Mouse (Mus musculus) forebrain, embryonic 13.5 days (tissue): Measurements from ENCODE around the gene Emx1. TPM values are rescaled to one million over a fixed set of nuclear protein-coding genes. Genes with fewer than 3 reads are reported as not detected.

Experiments
- ATAC-seq: fragments of 200-750 bp; cut with Nextera tagmentation; 2 replicates; pipeline ENCODE4 v1.8.0; 2017
- H3K27ac ChIP-seq: fragments of 300-500 bp; sonication (generic); 2 replicates; pipeline ENCODE4 v1.5.1; 2015; ENCODE audit warnings: inconsistent platforms, mild to moderate bottlenecking, moderate library complexity
- H3K27me3 ChIP-seq: fragments of 300-500 bp; sonication (generic); 2 replicates; pipeline ENCODE4 v1.6.1; 2015; ENCODE audit warnings: mild to moderate bottlenecking, inconsistent platforms
- H3K36me3 ChIP-seq: fragments of 300-500 bp; sonication (generic); 2 replicates; pipeline ENCODE4 v1.6.1; 2015; ENCODE audit warnings: mild to moderate bottlenecking, inconsistent platforms; ENCODE audit not compliant: poor library complexity, severe bottlenecking
- H3K4me1 ChIP-seq: fragments of 300-500 bp; sonication (generic); 2 replicates; pipeline ENCODE4 v1.6.1; 2015; ENCODE audit warnings: inconsistent platforms
- H3K4me2 ChIP-seq: fragments of 300-500 bp; sonication (generic); 2 replicates; pipeline ENCODE4 v1.6.1; 2015; ENCODE audit warnings: inconsistent platforms, mild to moderate bottlenecking, moderate library complexity
- H3K4me3 ChIP-seq: fragments of 300-500 bp; sonication (generic); 2 replicates; pipeline ENCODE4 v1.5.1; 2015; ENCODE audit warnings: mild to moderate bottlenecking, inconsistent platforms
- H3K9ac ChIP-seq: fragments of 300-500 bp; sonication (generic); 2 replicates; pipeline ENCODE4 v1.6.1; 2015; ENCODE audit warnings: mild to moderate bottlenecking, inconsistent platforms
- H3K9me3 ChIP-seq: fragments of 300-500 bp; sonication (generic); replicated peaks from 2 replicates; pipeline ENCODE4 v1.6.1; 2016; ENCODE audit warnings: inconsistent platforms
- WGBS: fragments of 180-500 bp; shearing (Covaris S2); methylation state at CpG from one replicate; pipeline ENCODE4 v1.1.7; 2015; 5-methylcytosine and 5-hydroxymethylcytosine counted together
- polyA plus RNA-seq: library from polyadenylated mRNA; unstranded; fragments of >200 nt; fragmentation: Nextera tagmentation; extraction: Ambion mirVana; gene quantifications from 2 replicates; pipeline ENCODE4 v1.2.1, GENCODE M21; 2015

Emx1 gene
- polyA plus RNA-seq, 1 experiment from 2014 or later: 83.4 TPM

- Histone ChIP-seq H3K27me3 (no peaks in the 10 kb centered on the region), H3K36me3 (no peaks in the 10 kb centered on the region), H3K9me3 (no peaks in the 10 kb centered on the region), H3K4me2 (no peak overlapping the region), H3K9ac (no peak overlapping the region), H3K4me3 (no peak overlapping the region), H3K4me1 (peaks cover 77% of the 10 kb centered on the region), H3K27ac (peak overlapping the region; percentile 60)
- ATAC-seq: no peak
- 31% methylated on average over 5 of the region's 5 CpGs for WGBS
Measured at GRCm38 (mm10) chr6:85237001-85237400, 49.8 kb downstream of the Emx1 start.

- H3K9me3 ChIP-seq: no peaks in the 10 kb centered on the region
- H3K9ac ChIP-seq: no peak overlapping the region
- H3K27ac ChIP-seq: peak overlapping the region; percentile 60
- H3K4me2 ChIP-seq: no peak overlapping the region
- H3K4me1 ChIP-seq: peaks cover 70% of the 10 kb centered on the region
- H3K4me3 ChIP-seq: no peak overlapping the region
- ATAC-seq: peak; percentile 90
- 34% methylated on average over 10 of the region's 10 CpGs for WGBS
- H3K36me3 ChIP-seq: no peaks in the 10 kb centered on the region
- no peaks in the 10 kb centered on the region for H3K27me3 ChIP-seq
Measured at GRCm38 (mm10) chr6:85237595-85238337, 50.5 kb downstream of the Emx1 start.

GRCm38 (mm10) chr6:85239044-85239489 is 51.8 kb downstream of the Emx1 start:
- no peaks in the 10 kb centered on the region for H3K36me3 ChIP-seq
- H3K27ac ChIP-seq: no peak overlapping the region
- H3K27me3 ChIP-seq: no peaks in the 10 kb centered on the region
- H3K9ac ChIP-seq: no peak overlapping the region
- H3K9me3 ChIP-seq: no peaks in the 10 kb centered on the region
- H3K4me3 ChIP-seq: no peak overlapping the region
- 13% methylated on average over 4 of the region's 4 CpGs for WGBS
- H3K4me1 ChIP-seq: peaks cover 67% of the 10 kb centered on the region
- ATAC-seq: peak; percentile 8; the same call in 1 of the 2 replicates
- no peak overlapping the region for H3K4me2 ChIP-seq

GRCm38 (mm10) chr6:85249821-85250220 is 62.6 kb downstream of the Emx1 start:
- Histone ChIP-seq H3K4me3 (no peak overlapping the region), H3K27ac (no peak overlapping the region), H3K27me3 (no peaks in the 10 kb centered on the region), H3K4me2 (no peak overlapping the region), H3K9me3 (no peaks in the 10 kb centered on the region), H3K9ac (no peak overlapping the region), H3K4me1 (peaks cover 36% of the 10 kb centered on the region), H3K36me3 (peaks cover 10% of the 10 kb centered on the region; the same call in 1 of the 2 replicates)
- 59% methylated on average over 9 of the region's 9 CpGs for whole genome bisulfite sequencing
- no peak for ATAC-seq

GRCm38 (mm10) chr6:85250811-85251241 is 63.6 kb downstream of the Emx1 start:
- Histone ChIP-seq H3K4me2 (no peak overlapping the region), H3K9me3 (no peaks in the 10 kb centered on the region), H3K36me3 (0 out of 2 replicates have a peak, but pooled peaks cover under 1% of the 10 kb centered on the region), H3K27ac (no peak overlapping the region), H3K9ac (no peak overlapping the region), H3K4me3 (no peak overlapping the region), H3K4me1 (peaks cover 36% of the 10 kb centered on the region), H3K27me3 (no peaks in the 10 kb centered on the region)
- 42% methylated on average over 6 of the region's 6 CpGs for WGBS
- peak; percentile 10; the same call in 1 of the 2 replicates for ATAC-seq

- Histone ChIP-seq H3K4me2 (no peak overlapping the region), H3K36me3 (no peaks in the 10 kb centered on the region), H3K4me3 (no peak overlapping the region), H3K9ac (no peak overlapping the region), H3K27ac (peak overlapping the region; percentile 10; the same call in 1 of the 2 replicates), H3K4me1 (peaks cover 36% of the 10 kb centered on the region), H3K27me3 (no peaks in the 10 kb centered on the region; the same call in 1 of the 2 replicates), H3K9me3 (no peaks in the 10 kb centered on the region)
- WGBS: 46% methylated on average over 17 of the region's 17 CpGs
- peak; percentile 45; the same call in 1 of the 2 replicates for ATAC-seq
Measured at GRCm38 (mm10) chr6:85252251-85253058, 65.2 kb downstream of the Emx1 start.

GRCm38 (mm10) chr6:85253275-85253674 is 66.0 kb downstream of the Emx1 start:
- no peak for ATAC-seq
- Histone ChIP-seq H3K27ac (no peak overlapping the region), H3K9me3 (no peaks in the 10 kb centered on the region), H3K9ac (no peak overlapping the region), H3K36me3 (no peaks in the 10 kb centered on the region), H3K4me3 (no peak overlapping the region), H3K27me3 (no peaks in the 10 kb centered on the region; the same call in 1 of the 2 replicates), H3K4me2 (no peak overlapping the region), H3K4me1 (peaks cover 37% of the 10 kb centered on the region)
- 78% methylated on average over 3 of the region's 3 CpGs for WGBS

Other genes with a start within 250 kb of the Emx1 start
- 37.4 and 42.8 TPM in 2 replicates for gene Exoc6b, start 117.9 kb upstream of the Emx1 start, polyA plus RNA-seq
- gene Spr, start 49.7 kb upstream of the Emx1 start, polyA plus RNA-seq: 29.1 and 30.6 TPM in 2 replicates
- gene Sfxn5, start 146.0 kb downstream of the Emx1 start, polyA plus RNA-seq: 20.9 and 22.7 TPM in 2 replicates
- gene Rab11fip5, start 187.2 kb downstream of the Emx1 start, polyA plus RNA-seq: 7.1 and 8.5 TPM in 2 replicates
- not detected in 2 replicates for gene Noto, start 236.4 kb downstream of the Emx1 start, polyA plus RNA-seq
- gene Smyd5, start 244.6 kb downstream of the Emx1 start, polyA plus RNA-seq: 40.0 and 51.9 TPM in 2 replicates